Mouse (Mus musculus) E14TG2a.4 (cell line): ENCODE measurements around the gene Gpx1.

Experiments
- CTCF ChIP-seq: conservative IDR thresholded peaks from 2 replicates; pipeline ENCODE4 v1.5.1; 2014; ENCODE audit warnings: low read length
- NANOG ChIP-seq: IDR thresholded peaks from 2 replicates; pipeline ENCODE4 v1.6.1; 2014; ENCODE audit warnings: borderline replicate concordance, low read length, mixed read lengths
- POU5F1 ChIP-seq: IDR thresholded peaks from 2 replicates; pipeline ENCODE4 v1.6.1; 2014; ENCODE audit warnings: low read length, borderline replicate concordance

DNA sequence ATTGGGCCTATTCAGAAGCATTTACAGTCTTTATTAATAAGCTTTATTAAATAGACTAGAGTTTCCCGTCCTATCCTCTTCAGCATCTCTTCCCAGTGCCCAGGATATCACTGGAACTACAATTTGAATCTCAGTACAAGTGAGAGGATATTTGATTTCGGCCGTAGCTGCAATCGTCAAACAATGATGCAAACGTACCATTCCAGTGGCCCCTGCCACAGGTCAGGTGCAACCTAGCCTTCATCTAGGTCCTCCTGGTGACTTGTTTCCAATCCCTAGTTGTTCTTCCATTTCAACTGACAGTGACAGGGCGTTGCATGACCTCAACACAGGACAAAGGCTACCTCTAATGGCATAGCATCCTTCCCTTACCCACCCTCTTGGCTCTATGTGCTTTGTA is 47.9 kb upstream of the Gpx1 start:
- TF ChIP-seq CTCF (no peak), NANOG (no peak), POU5F1 (no peak)
